Mouse (Mus musculus) testis, adult 2 months (tissue): ENCODE results near the gene Ncbp3.

ENCODE experiments used
- CTCF ChIP-seq: fragments of 200-500 bp; IDR thresholded peaks from 2 replicates; pipeline ENCODE4 v1.5.1; 2012; ENCODE audit warnings: low read depth, mild to moderate bottlenecking, inconsistent platforms, low read length, moderate library complexity; ENCODE audit not compliant: control insufficient read depth, insufficient read depth, insufficient replicate concordance
- POLR2A ChIP-seq: fragments of 200-500 bp; IDR thresholded peaks from 2 replicates; pipeline ENCODE4 v1.6.1; 2012; ENCODE audit warnings: low read depth, mild to moderate bottlenecking, inconsistent platforms, low read length, moderate library complexity; ENCODE audit not compliant: control insufficient read depth

- TF ChIP-seq CTCF (no peak), POLR2A (no peak)
Measured at GRCm38 (mm10) chr11:73052795-73053194, 5.2 kb downstream of the Ncbp3 start.
